Mouse (Mus musculus): ENCODE measurements around the gene Mfsd4a.

DNA sequence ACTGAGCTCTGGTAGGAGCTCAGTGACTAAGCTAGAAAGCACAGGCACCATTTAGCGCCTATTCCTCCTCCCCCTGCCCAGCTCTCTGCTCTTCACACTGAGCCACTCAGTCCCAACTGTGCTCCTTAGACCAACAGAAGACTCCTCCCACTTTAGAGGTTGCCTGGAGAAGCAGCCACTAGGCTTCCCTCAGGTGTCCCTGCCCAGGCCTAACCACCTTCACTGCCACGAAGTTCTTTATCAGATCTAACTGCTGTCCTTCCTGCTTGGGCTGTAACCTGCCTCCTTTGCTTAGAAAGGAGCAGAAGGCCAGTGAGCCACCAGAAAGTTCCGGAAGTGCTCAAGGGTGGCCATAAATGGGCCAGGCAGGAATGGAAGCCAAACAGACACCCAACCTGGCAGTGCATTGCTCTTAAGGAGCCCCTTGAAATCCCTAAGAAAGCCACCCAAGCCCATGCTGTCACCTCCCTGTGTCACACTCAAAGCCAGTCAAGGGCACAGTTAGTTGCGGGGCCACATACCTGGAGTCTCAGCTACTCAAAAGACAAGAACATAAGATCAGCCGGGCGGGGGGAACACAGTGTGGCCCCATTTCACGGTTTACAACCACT, 12.7 kb downstream of the Mfsd4a start:
- no peak for TF ChIP-seq CTCF (IDR thresholded peaks at IDR 0.05; ENCODE audit: control insufficient read depth, insufficient read depth, low read length)
- TF ChIP-seq POLR2A (IDR thresholded peaks at IDR 0.05; ENCODE audit: borderline replicate concordance, control insufficient read depth, low read depth, low read length): no peak
